Mouse (Mus musculus) heart, embryonic 13.5 days (tissue): ENCODE measurements at regions not wholly inside any gene's neighbourhood (a gene's known extent, or its start where the extent isn't known, plus 50 kb on each side); places are given as distances from the start of the nearest gene placed in this dataset.

Experiments used
- ATAC-seq: fragments of 200-750 bp; cut with Nextera tagmentation; 2 replicates; pipeline ENCODE4 v1.8.0; 2017; ENCODE audit warnings: moderate TSS enrichment; ENCODE audit not compliant: insufficient number of reproducible peaks, low FRiP score, low TSS enrichment; ENCODE audit errors: extremely low read depth
- H3K27ac ChIP-seq: fragments of 300-500 bp; sonication (generic); replicated peaks from 2 replicates; pipeline ENCODE4 v1.5.1; 2015; ENCODE audit warnings: moderate library complexity, mild to moderate bottlenecking, inconsistent platforms
- H3K27me3 ChIP-seq: fragments of 300-500 bp; sonication (generic); replicated peaks from 2 replicates; pipeline ENCODE4 v1.6.1; 2015; ENCODE audit warnings: mild to moderate bottlenecking, inconsistent platforms
- H3K36me3 ChIP-seq: fragments of 300-500 bp; sonication (generic); 2 replicates; pipeline ENCODE4 v1.6.1; 2015; ENCODE audit warnings: mild to moderate bottlenecking, inconsistent platforms
- H3K4me1 ChIP-seq: fragments of 300-500 bp; sonication (generic); 2 replicates; pipeline ENCODE4 v1.6.1; 2015; ENCODE audit warnings: inconsistent platforms
- H3K4me2 ChIP-seq: fragments of 300-500 bp; sonication (generic); 2 replicates; pipeline ENCODE4 v1.6.1; 2015; ENCODE audit warnings: inconsistent platforms, mild to moderate bottlenecking, moderate library complexity
- H3K4me3 ChIP-seq: fragments of 300-500 bp; sonication (generic); 2 replicates; pipeline ENCODE4 v1.5.1; 2015; ENCODE audit warnings: moderate library complexity, mild to moderate bottlenecking, inconsistent platforms
- H3K9ac ChIP-seq: fragments of 300-500 bp; sonication (generic); 2 replicates; pipeline ENCODE4 v1.6.1; 2015; ENCODE audit warnings: inconsistent platforms, mild to moderate bottlenecking, moderate library complexity
- H3K9me3 ChIP-seq: fragments of 300-500 bp; sonication (generic); 2 replicates; pipeline ENCODE4 v1.6.1; 2016; ENCODE audit warnings: inconsistent platforms
- WGBS: fragments of 180-500 bp; shearing (Covaris S2); methylation state at CpG from one replicate; pipeline ENCODE4 v1.1.7; 2015; ENCODE audit warnings: mixed read lengths; 5-methylcytosine and 5-hydroxymethylcytosine counted together

GRCm38 (mm10) chr3:105376346-105376745, 75.8 kb upstream of the Kcnd3 start:
- Histone ChIP-seq H3K27ac (peak overlapping the region; percentile 86), H3K4me2 (peak overlapping the region; percentile 65), H3K9me3 (no peaks in the 10 kb centered on the region), H3K27me3 (no peaks in the 10 kb centered on the region), H3K36me3 (no peaks in the 10 kb centered on the region), H3K9ac (no peak overlapping the region), H3K4me3 (no peak overlapping the region), H3K4me1 (peaks cover 31% of the 10 kb centered on the region)
- WGBS = 48% methylated on average over 5 of the region's 5 CpGs
- no peak for ATAC-seq

GRCm38 (mm10) chr3:105380818-105381217, 71.3 kb upstream of the Kcnd3 start:
- Histone ChIP-seq H3K9me3 (no peaks in the 10 kb centered on the region), H3K4me1 (peaks cover 14% of the 10 kb centered on the region), H3K36me3 (no peaks in the 10 kb centered on the region), H3K27ac (no peak overlapping the region), H3K4me3 (no peak overlapping the region), H3K9ac (no peak overlapping the region), H3K27me3 (no peaks in the 10 kb centered on the region), H3K4me2 (no peak overlapping the region)
- 90% methylated on average over 4 of the region's 4 CpGs for WGBS
- no peak for ATAC-seq

- Histone ChIP-seq H3K27me3 (no peaks in the 10 kb centered on the region), H3K9me3 (no peaks in the 10 kb centered on the region), H3K27ac (peak overlapping the region; percentile 68), H3K9ac (no peak overlapping the region), H3K36me3 (no peaks in the 10 kb centered on the region), H3K4me1 (peaks cover 27% of the 10 kb centered on the region), H3K4me3 (no peak overlapping the region), H3K4me2 (no peak overlapping the region)
- no peak; the same call in 1 of the 2 replicates for ATAC-seq
- WGBS = 39% methylated on average over 8 of the region's 8 CpGs
These were observed 59.3 kb upstream of the Kcnd3 start for GRCm38 (mm10) chr3:105392611-105393514.
